Mouse (Mus musculus) fat pad, adult 2 months (tissue): ENCODE measurements at regions not wholly inside any gene's neighbourhood (a gene's known extent, or its start where the extent isn't known, plus 50 kb on each side); places are given as distances from the start of the nearest gene placed in this dataset.

Experiments used
- DNase-seq: peaks from one replicate; pipeline ENCODE4 v3.0.0-alpha.2; 2011; ENCODE audit warnings: low read depth, low spot score; ENCODE audit errors: extremely low read depth

GRCm38 (mm10) chr5:64716551-64716950 is 86.6 kb upstream of the Klf3 start:
- DNase-seq: no peak

GRCm38 (mm10) chr5:64722211-64722610 is 81.0 kb upstream of the Klf3 start:
- no peak for DNase-seq

- DNase-seq: no peak
Observed at GRCm38 (mm10) chr5:64727847-64728246, 75.3 kb upstream of the Klf3 start.

- no peak for DNase-seq
Observed at GRCm38 (mm10) chr5:64732356-64732755, 70.8 kb upstream of the Klf3 start.

GRCm38 (mm10) chr5:64736985-64737384 is 66.2 kb upstream of the Klf3 start:
- DNase-seq: no peak

GRCm38 (mm10) chr5:64738096-64738780 is 65.0 kb upstream of the Klf3 start:
- no peak for DNase-seq

- no peak for DNase-seq
Observed at GRCm38 (mm10) chr5:64738781-64739310, 64.3 kb upstream of the Klf3 start.

- DNase-seq: no peak
Observed at GRCm38 (mm10) chr5:64739311-64740261, 63.6 kb upstream of the Klf3 start.

GRCm38 (mm10) chr5:64744041-64744440 is 59.1 kb upstream of the Klf3 start:
- peak; percentile 93 for DNase-seq

GRCm38 (mm10) chr5:64744455-64744854 is 58.7 kb upstream of the Klf3 start:
- no peak for DNase-seq

GRCm38 (mm10) chr5:64747461-64747860 is 55.7 kb upstream of the Klf3 start:
- no peak for DNase-seq

- DNase-seq: no peak
Observed at GRCm38 (mm10) chr5:64749415-64750166, 53.6 kb upstream of the Klf3 start.

GRCm38 (mm10) chr5:64750406-64750805 is 52.8 kb upstream of the Klf3 start:
- DNase-seq: no peak

- DNase-seq: no peak
Observed at GRCm38 (mm10) chr5:64750976-64751656, 52.1 kb upstream of the Klf3 start.

GRCm38 (mm10) chr5:64753142-64753750 is 49.9 kb upstream of the Klf3 start:
- DNase-seq: no peak
